9 mouse cellular contexts compared by ENCODE assay signal in the genomic region with DNA sequence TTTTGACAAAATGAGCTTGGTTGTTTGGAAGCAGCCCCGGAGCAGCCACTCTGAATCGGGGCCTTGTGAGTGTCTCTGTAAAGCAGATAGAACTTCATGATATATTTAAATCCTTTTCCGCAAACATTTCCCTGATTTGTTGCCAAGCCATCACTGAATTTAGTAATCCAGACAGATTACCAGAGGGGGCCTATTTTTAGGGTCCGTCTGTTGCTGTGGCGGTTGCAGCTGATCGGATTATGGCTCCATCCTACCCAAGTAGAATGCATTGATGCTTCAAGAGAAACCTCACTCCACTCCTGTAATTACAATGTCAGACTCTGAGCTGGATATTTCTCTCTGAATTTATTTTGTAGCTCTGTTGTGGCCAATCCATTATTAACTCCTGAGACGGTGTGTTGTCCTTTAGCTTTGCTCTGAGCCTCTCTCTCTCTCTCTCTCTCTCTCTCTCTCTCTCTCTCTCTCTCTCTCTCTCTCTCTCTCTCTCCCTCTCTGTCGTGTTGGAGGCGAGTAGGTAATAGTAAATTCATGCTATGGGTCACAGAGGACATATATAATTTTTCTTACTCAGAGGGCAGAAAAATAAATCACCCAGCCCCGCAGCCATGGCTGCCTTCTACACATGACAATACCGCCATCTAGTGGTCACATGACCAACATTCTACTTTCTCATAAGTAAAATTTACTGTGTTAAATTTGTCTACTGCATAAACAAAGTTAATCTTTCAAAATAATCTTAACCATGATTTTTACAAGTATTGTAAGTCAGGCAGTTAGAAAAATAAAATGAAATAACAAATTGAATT. TPM values are rescaled to one million over a fixed set of nuclear protein-coding genes. Genes with fewer than 3 reads are reported as not detected.
DNase-seq lines count a peak whose midpoint lies in the region; ATAC-seq and TF ChIP-seq lines count a peak whose summit lies in the region.
"Had no signal": no experiment of that assay in that cellular context is flagged by ENCODE, and none has a peak within 500 bp of the region (broad histone marks: within the 10 kb centered on the region; RNA-seq: fewer than 3 reads in every experiment).

No protein-coding gene starts in this region.

- TF ChIP-seq CTCF in gastrocnemius, adult 2 months (IDR thresholded peaks at IDR 0.05) = peak; percentile 75
- peak; percentile 37; the same call in 1 of the 2 replicates for TF ChIP-seq CTCF in small intestine, adult 2 months (IDR thresholded peaks at IDR 0.05; ENCODE audit: extremely low read depth, insufficient read length, insufficient replicate concordance, low read depth, low read length)

- no peaks in the 10 kb centered on the region for H3K4me1 ChIP-seq in hindbrain, embryonic 11.5 days (replicated peaks; ENCODE audit: control insufficient read depth, insufficient read depth, low read length)
- H3K4me1 ChIP-seq in midbrain, embryonic 10.5 days = no peaks in the 10 kb centered on the region
- no peaks in the 10 kb centered on the region for H3K4me1 ChIP-seq in small intestine, adult 2 months (ENCODE audit: control insufficient read depth, insufficient read depth, insufficient read length, low read length)

- H3K9ac ChIP-seq in hindbrain, embryonic 11.5 days (ENCODE audit: low read depth, low read length) = no peak overlapping the region

- no peaks in the 10 kb centered on the region for H3K36me3 ChIP-seq in hindbrain, embryonic 11.5 days (ENCODE audit: control insufficient read depth, insufficient read depth, low read length)
- no peaks in the 10 kb centered on the region for H3K36me3 ChIP-seq in midbrain, embryonic 10.5 days
- H3K36me3 ChIP-seq in small intestine, adult 2 months (ENCODE audit: control insufficient read depth, insufficient read depth, low read length) = no peaks in the 10 kb centered on the region

- H3K9me3 ChIP-seq in hindbrain, embryonic 11.5 days (ENCODE audit: control insufficient read depth, low read length) = no peaks in the 10 kb centered on the region
- no peaks in the 10 kb centered on the region for H3K9me3 ChIP-seq in midbrain, embryonic 10.5 days (replicated peaks)

- no peak overlapping the region for H3K4me3 ChIP-seq in gastrocnemius, adult 2 months
- no peak overlapping the region for H3K4me3 ChIP-seq in hindbrain, embryonic 11.5 days (ENCODE audit: low read depth, low read length)
- H3K4me3 ChIP-seq in midbrain, embryonic 10.5 days = no peak overlapping the region
- H3K4me3 ChIP-seq in small intestine, adult 2 months (ENCODE audit: low read depth, low read length) = no peak overlapping the region

- WGBS in hindbrain, embryonic 11.5 days = 56% methylated on average over 11 of the region's 11 CpGs
- 58% methylated on average over 11 of the region's 11 CpGs for WGBS in midbrain, embryonic 10.5 days
- 50% methylated on average over 11 of the region's 11 CpGs for WGBS in small intestine, adult 2 months

- no peak for TF ChIP-seq POLR2A in small intestine, adult 2 months (IDR thresholded peaks at IDR 0.05; ENCODE audit: low read depth, low read length)

- H3K27me3 ChIP-seq in hindbrain, embryonic 11.5 days (ENCODE audit: control insufficient read depth, insufficient read depth, low read length) = no peaks in the 10 kb centered on the region
- no peaks in the 10 kb centered on the region for H3K27me3 ChIP-seq in midbrain, embryonic 10.5 days (ENCODE audit: low read depth, poor library complexity, severe bottlenecking)
- no peaks in the 10 kb centered on the region for H3K27me3 ChIP-seq in small intestine, adult 2 months (ENCODE audit: control insufficient read depth, insufficient read depth, low read length)

- DNase-seq in gastrocnemius, adult 2 months = no peak
- DNase-seq in gastrocnemius, postnatal 36 days = no peak
- peak; percentile 89 for DNase-seq in NIH3T3 (ENCODE audit: low read depth)
- DNase-seq in embryo, embryonic 11 days = peak; percentile 84
- DNase-seq in hindbrain, embryonic 11.5 days (ENCODE audit: low spot score) = peak; percentile 80
- peak; percentile 25 to 49 for DNase-seq in layer of hippocampus, postnatal 25 days (ENCODE audit: extremely low spot score in 1 of 2, low spot score in 1 of 2)
- peak; percentile 28 for DNase-seq in midbrain, embryonic 10.5 days (ENCODE audit: low spot score)

- intact Hi-C loops in gastrocnemius, adult 2 months (cut with DNase I) = no loop called here
- intact Hi-C loops in gastrocnemius, postnatal 36 days (cut with DNase I) = no loop called here

- no peak overlapping the region for H3K27ac ChIP-seq in gastrocnemius, adult 2 months
- H3K27ac ChIP-seq in hindbrain, embryonic 11.5 days (ENCODE audit: low read depth, low read length) = no peak overlapping the region
- no peak overlapping the region for H3K27ac ChIP-seq in midbrain, embryonic 10.5 days (replicated peaks)
- H3K27ac ChIP-seq in small intestine, adult 2 months (ENCODE audit: insufficient read depth, low read depth, low read length) = no peak overlapping the region
- H3K27ac ChIP-seq: macrophage had no signal

- no peak overlapping the region for H3K4me2 ChIP-seq in hindbrain, embryonic 11.5 days (replicated peaks; ENCODE audit: low read depth, low read length)

- peak; percentile 85 for ATAC-seq in hindbrain, embryonic 11.5 days (ENCODE audit: low FRiP score)

RNA-seq across cellular contexts. Expression of a gene that starts 46.0 kb away (rescaled TPM):
- 10 to 100 TPM; 12.0 to 19.1 TPM for total RNA-seq in gastrocnemius, adult 2 months (2021)
- total RNA-seq in gastrocnemius, postnatal 36 days (2021) = 10 to 100 TPM; 14.8 to 16.1 TPM
- polyA plus RNA-seq in hindbrain, embryonic 11.5 days (2014; fragmentation: Nextera tagmentation; extraction: Ambion mirVana) = 4.5 and 7.8 TPM in 2 replicates
- 1 to 10 TPM in 1 of 2 experiments, under 1 TPM in 1; 0.64 to 1.1 TPM for total RNA-seq in layer of hippocampus, postnatal 25 days (2021)
- 1.6 and 3.1 TPM in 2 replicates for polyA plus RNA-seq in midbrain, embryonic 10.5 days (2016; fragmentation: Nextera tagmentation; extraction: Ambion mirVana)
- 0.81 and 1.0 TPM in 2 replicates for polyA plus RNA-seq in small intestine, adult 2 months (2012; rRNA removed)

Comparison
In these comparisons a context has a peak if more than half of its experiments do, and no peak if none do; other contexts are left out.
1. DNase-seq: peak in NIH3T3 (single experiment), embryo, embryonic 11 days (single experiment), hindbrain, embryonic 11.5 days (single experiment), layer of hippocampus, postnatal 25 days (2 of 2) and midbrain, embryonic 10.5 days (single experiment); none in gastrocnemius, adult 2 months (single experiment) and gastrocnemius, postnatal 36 days (0 of 2).
2. RNA of a gene that starts 46.0 kb away (total RNA-seq): 12.0 to 19.1 TPM in gastrocnemius, adult 2 months and 14.8 to 16.1 TPM in gastrocnemius, postnatal 36 days; 0.64 to 1.1 TPM in layer of hippocampus, postnatal 25 days; every median in the first group is over 4 times any median in the second.